ENCODE assay signal across 10 mouse cellular contexts in the genomic region with DNA sequence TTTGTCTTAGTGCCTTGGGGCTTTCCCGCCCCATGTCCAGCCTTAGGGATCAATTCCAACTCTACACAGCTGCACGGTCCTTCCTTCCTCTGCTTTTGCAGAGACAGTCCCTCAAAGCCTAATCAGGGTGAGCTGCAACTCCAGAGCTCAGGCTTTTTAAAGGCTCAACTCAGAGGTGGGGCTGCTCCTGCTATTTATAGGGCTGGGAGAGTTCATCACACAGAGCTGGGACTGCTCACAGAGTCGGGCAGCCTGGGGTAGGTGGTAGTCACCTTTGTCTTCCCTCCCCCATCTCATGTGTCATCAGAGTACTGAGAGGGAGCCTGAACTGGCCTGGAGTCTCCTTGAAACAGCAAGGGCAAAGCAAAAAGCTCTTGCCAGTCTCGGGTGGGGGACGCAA. TPM values are rescaled to one million over a fixed set of nuclear protein-coding genes. Genes with fewer than 3 reads are reported as not detected.
DNase-seq lines count a peak whose midpoint lies in the region; ATAC-seq and TF ChIP-seq lines count a peak whose summit lies in the region.
"Had no signal": no experiment of that assay in that cellular context is flagged by ENCODE, and none has a peak within 500 bp of the region (broad histone marks: within the 10 kb centered on the region; RNA-seq: fewer than 3 reads in every experiment).

No protein-coding gene starts in this region.

- intact Hi-C loops in left cerebral cortex, adult 2 months (cut with DNase I): no loop called here
- intact Hi-C loops in left cerebral cortex, postnatal 14 days (cut with DNase I): no loop called here

- TF ChIP-seq POLR2A in myocyte (IDR thresholded peaks at IDR 0.05; ENCODE audit: insufficient read length, low read depth): peak; percentile 32
- TF ChIP-seq POLR2A in thymus, adult 2 months (IDR thresholded peaks at IDR 0.05; ENCODE audit: control insufficient read depth, extremely low read depth, insufficient read depth, low read length, poor library complexity): no peak

- no peak for TF ChIP-seq CTCF in left cerebral cortex, adult 2 months (IDR thresholded peaks at IDR 0.05)
- TF ChIP-seq CTCF in heart, postnatal 0 days (IDR thresholded peaks at IDR 0.05; ENCODE audit: low read depth): no peak
- TF ChIP-seq CTCF in thymus, adult 2 months (IDR thresholded peaks at IDR 0.05; ENCODE audit: borderline replicate concordance, control insufficient read depth, extremely low read depth, insufficient read depth, low read length, poor library complexity): no peak

- H3K36me3 ChIP-seq in forebrain, embryonic 15.5 days: peaks cover 15% of the 10 kb centered on the region
- peaks cover 28% of the 10 kb centered on the region; the same call in 1 of the 2 replicates for H3K36me3 ChIP-seq in heart, postnatal 0 days (replicated peaks; ENCODE audit: control insufficient read depth, insufficient read depth, low read length)
- H3K36me3 ChIP-seq in myocyte (ENCODE audit: control insufficient read depth, insufficient read depth): no peaks in the 10 kb centered on the region
- no peaks in the 10 kb centered on the region for H3K36me3 ChIP-seq in thymus, adult 2 months (ENCODE audit: control insufficient read depth, insufficient read depth, low read length)

- no peak overlapping the region for H3ac ChIP-seq in myocyte (ENCODE audit: control insufficient read depth, insufficient read length)

- no peak overlapping the region for H3K4me3 ChIP-seq in left cerebral cortex, adult 2 months
- H3K4me3 ChIP-seq in forebrain, embryonic 15.5 days: no peak overlapping the region
- H3K4me3 ChIP-seq in heart, postnatal 0 days (ENCODE audit: low read depth, low read length): peak overlapping the region; percentile 39
- peak overlapping the region; percentile 7 for H3K4me3 ChIP-seq in myocyte
- no peak overlapping the region for H3K4me3 ChIP-seq in thymus, adult 2 months (ENCODE audit: control insufficient read depth, insufficient read depth, low read length)
- H3K4me3 ChIP-seq: erythroblast, embryonic 14.5 days had no signal

- DNase-seq in left cerebral cortex, adult 2 months (ENCODE audit: extremely low spot score in 1 of 2, low spot score in 2 of 2): no peak
- DNase-seq in left cerebral cortex, adult 18-20 months (ENCODE audit: low spot score in 2 of 2): no peak
- DNase-seq in heart, postnatal 0 days (ENCODE audit: low spot score): peak; percentile 92
- DNase-seq in left cerebral cortex, postnatal 14 days (ENCODE audit: low spot score in 2 of 2): no peak
- DNase-seq in thymus, adult 2 months: no peak

- H3K9me3 ChIP-seq in forebrain, embryonic 15.5 days: no peaks in the 10 kb centered on the region
- H3K9me3 ChIP-seq in heart, postnatal 0 days (replicated peaks; ENCODE audit: control insufficient read depth, low read length): no peaks in the 10 kb centered on the region

- H3K4me1 ChIP-seq in forebrain, embryonic 15.5 days: peaks cover 43% of the 10 kb centered on the region
- H3K4me1 ChIP-seq in heart, postnatal 0 days (ENCODE audit: control insufficient read depth, insufficient read depth): peaks cover 48% of the 10 kb centered on the region
- peaks cover 31% of the 10 kb centered on the region for H3K4me1 ChIP-seq in thymus, adult 2 months (replicated peaks; ENCODE audit: control insufficient read depth, insufficient read depth, low read length)

- no peaks in the 10 kb centered on the region for H3K27me3 ChIP-seq in forebrain, embryonic 15.5 days
- no peaks in the 10 kb centered on the region for H3K27me3 ChIP-seq in heart, postnatal 0 days (ENCODE audit: control insufficient read depth, insufficient read depth, low read length)
- H3K27me3 ChIP-seq in myocyte (ENCODE audit: control insufficient read depth, insufficient read depth, insufficient read length): no peaks in the 10 kb centered on the region
- H3K27me3 ChIP-seq in thymus, adult 2 months (ENCODE audit: control insufficient read depth, insufficient read depth, low read length): no peaks in the 10 kb centered on the region

- H3K27ac ChIP-seq in left cerebral cortex, adult 2 months: peak overlapping the region; percentile 80
- H3K27ac ChIP-seq in forebrain, embryonic 15.5 days (replicated peaks): peak overlapping the region; percentile 35
- peak overlapping the region; percentile 96 for H3K27ac ChIP-seq in heart, postnatal 0 days (ENCODE audit: low read depth)
- no peak overlapping the region for H3K27ac ChIP-seq in thymus, adult 2 months (ENCODE audit: control insufficient read depth, insufficient read depth, low read length)

- WGBS in forebrain, embryonic 15.5 days: 59% methylated on average over 5 of the region's 5 CpGs
- 16% methylated on average over 5 of the region's 5 CpGs for WGBS in heart, postnatal 0 days
- WGBS in thymus, adult 2 months: 89% methylated on average over 5 of the region's 5 CpGs

- H3K79me2 ChIP-seq in myocyte (ENCODE audit: control insufficient read depth, insufficient read depth): no peaks in the 10 kb centered on the region

- ATAC-seq in forebrain, embryonic 15.5 days (replicated peaks): no peak
- peak; percentile 86 for ATAC-seq in heart, postnatal 0 days (ENCODE audit: insufficient read depth, low read depth)
- no peak for ATAC-seq in activated CD4-positive, CD25-positive, alpha-beta regulatory T cell, adult 4 months
- ATAC-seq: lung, postnatal 0 days had no signal

- H3K4me2 ChIP-seq in forebrain, embryonic 15.5 days (replicated peaks): no peak overlapping the region
- H3K4me2 ChIP-seq in heart, postnatal 0 days (ENCODE audit: low read depth, low read length): peak overlapping the region; percentile 53
- H3K4me2 ChIP-seq in myocyte (ENCODE audit: low read depth): peak overlapping the region; percentile 61

- TF ChIP-seq EP300 in heart, postnatal 0 days (IDR thresholded peaks at IDR 0.05; ENCODE audit: low read depth): no peak; the same call in 1 of the 2 replicates

- no peak overlapping the region for H3K9ac ChIP-seq in forebrain, embryonic 15.5 days (replicated peaks)
- H3K9ac ChIP-seq in heart, postnatal 0 days (replicated peaks; ENCODE audit: low read depth, low read length): peak overlapping the region; percentile 54

TF ChIP-seq in myocyte, 11 proteins besides CTCF, POLR2A, EP300 and RAD21:
- no peak for TF ChIP-seq CEBPB (IDR thresholded peaks at IDR 0.05; ENCODE audit: insufficient read depth, poor library complexity, severe bottlenecking)
- TF ChIP-seq MYOG (IDR thresholded peaks at IDR 0.05; ENCODE audit: control insufficient read depth in 1 of 3, insufficient read depth in 1 of 3, insufficient read length in 2 of 3, low read depth in 2 of 3): peak in 1 of 3 experiments; percentile 1
- no peak for TF ChIP-seq USF1 (IDR thresholded peaks at IDR 0.05; ENCODE audit: low read depth)
- no peak for TF ChIP-seq E2F4 (IDR thresholded peaks at IDR 0.05; ENCODE audit: insufficient read depth)
TF ChIP-seq in myocyte: peak in this region for 1.

RNA-seq across cellular contexts. Expression of a gene that starts 22.8 kb away (rescaled TPM):
- total RNA-seq in left cerebral cortex, adult 2 months (2021): 10 to 100 TPM; 13.2 to 17.7 TPM
- 10 to 100 TPM; 14.6 to 15.2 TPM for total RNA-seq in left cerebral cortex, adult 18-20 months (2021)
- 15.7 and 18.7 TPM in 2 replicates for polyA plus RNA-seq in forebrain, embryonic 15.5 days (2015; fragmentation: Nextera tagmentation; extraction: Ambion mirVana)
- total RNA-seq in heart, postnatal 0 days (2014; rRNA removed; ENCODE audit: low replicate concordance): 16.3 and 17.4 TPM in 2 replicates
- polyA plus RNA-seq in heart, postnatal 0 days (2015; fragmentation: Nextera tagmentation; extraction: Ambion mirVana): 7.6 and 7.8 TPM in 2 replicates
- 1.8 TPM for polyA plus RNA-seq in myocyte (2012; fragmentation: generic; extraction: Trizol)
- under 1 TPM; 0.66 to 0.68 TPM for polyA plus RNA-seq in activated CD4-positive, CD25-positive, alpha-beta regulatory T cell, adult 4 months (2017; shearing (Covaris generic))
- 10 to 100 TPM; 17.2 to 18.8 TPM for total RNA-seq in left cerebral cortex, postnatal 14 days (2021)
- polyA plus RNA-seq in thymus, adult 2 months (2012; rRNA removed): 9.5 and 12.1 TPM in 2 replicates

RNA-seq across cellular contexts. Expression of a gene that starts 37.9 kb away (rescaled TPM):
- 10 to 100 TPM; 79.0 to 85.9 TPM for total RNA-seq in left cerebral cortex, adult 2 months (2021)
- total RNA-seq in left cerebral cortex, adult 18-20 months (2021): 10 to 100 TPM; 76.8 to 77.9 TPM
- 46.8 and 48.3 TPM in 2 replicates for polyA plus RNA-seq in forebrain, embryonic 15.5 days (2015; fragmentation: Nextera tagmentation; extraction: Ambion mirVana)
- total RNA-seq in heart, postnatal 0 days (2014; rRNA removed; ENCODE audit: low replicate concordance): 29.5 and 42.2 TPM in 2 replicates
- polyA plus RNA-seq in heart, postnatal 0 days (2015; fragmentation: Nextera tagmentation; extraction: Ambion mirVana): 11.9 and 13.4 TPM in 2 replicates
- polyA plus RNA-seq in myocyte (2012; fragmentation: generic; extraction: Trizol): 11.5 TPM
- 100 to 1,000 TPM in 1 of 2 experiments, 10 to 100 TPM in 1; 84.8 to 102 TPM for polyA plus RNA-seq in activated CD4-positive, CD25-positive, alpha-beta regulatory T cell, adult 4 months (2017; shearing (Covaris generic))
- total RNA-seq in left cerebral cortex, postnatal 14 days (2021): 10 to 100 TPM; 79.1 to 80.6 TPM
- 127 and 147 TPM in 2 replicates for polyA plus RNA-seq in thymus, adult 2 months (2012; rRNA removed)

Comparison
In these comparisons a context has a peak if more than half of its experiments do, and no peak if none do; other contexts are left out.
1. H3K4me3 ChIP-seq: peak in heart, postnatal 0 days (single experiment) and myocyte (single experiment); none in left cerebral cortex, adult 2 months (single experiment), forebrain, embryonic 15.5 days (single experiment) and thymus, adult 2 months (single experiment).